10 mouse cellular contexts compared by ENCODE assay signal in the genomic region with DNA sequence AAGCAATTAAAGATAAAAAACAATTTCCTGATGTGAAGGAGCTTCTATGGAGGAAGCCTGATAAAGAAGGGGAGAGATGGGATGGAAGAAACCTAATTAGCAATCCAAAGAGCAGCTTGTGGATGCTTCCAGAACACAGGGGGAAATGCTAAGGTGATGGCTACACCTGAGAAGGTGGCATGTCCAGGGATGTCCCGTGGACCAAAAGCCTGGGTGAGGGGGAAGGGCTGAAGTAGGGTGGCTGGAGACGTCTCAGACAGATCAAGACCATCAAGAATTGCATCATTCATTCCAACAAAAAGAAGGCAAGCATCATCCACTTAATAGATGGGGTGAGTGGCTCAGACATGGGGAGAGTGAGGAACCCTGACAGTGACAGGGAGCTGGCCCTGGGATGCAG. TPM values are rescaled to one million over a fixed set of nuclear protein-coding genes. Genes with fewer than 3 reads are reported as not detected.
A peak's percentile ranks its signal among the peaks of the same experiment; 100 is the strongest.
DNase-seq lines count a peak whose midpoint lies in the region; ATAC-seq lines count a peak whose summit lies in the region.
"Not testable (repeated sequence)": the region's sequence is repeated elsewhere in the genome, so short reads cannot be mapped to it uniquely, and the experiment has no call there.
"Had no signal": no experiment of that assay in that cellular context is flagged by ENCODE, and none has a peak within 500 bp of the region (broad histone marks: within the 10 kb centered on the region; RNA-seq: fewer than 3 reads in every experiment).

No protein-coding gene starts in this region.

- ATAC-seq in forebrain, embryonic 11.5 days (replicated peaks; ENCODE audit: low FRiP score); liver, embryonic 11.5 days (replicated peaks; ENCODE audit: low FRiP score); midbrain, embryonic 11.5 days (ENCODE audit: low FRiP score): not testable (repeated sequence)

- peaks cover 25% of the 10 kb centered on the region for H3K9me3 ChIP-seq in forebrain, embryonic 11.5 days (ENCODE audit: control insufficient read depth, low read length)
- peaks cover 29% of the 10 kb centered on the region for H3K9me3 ChIP-seq in heart, embryonic 10.5 days
- H3K9me3 ChIP-seq in liver, embryonic 11.5 days (ENCODE audit: control insufficient read depth, low read length), result peaks cover 20% of the 10 kb centered on the region
- H3K9me3 ChIP-seq in midbrain, embryonic 11.5 days (ENCODE audit: control insufficient read depth, low read length), result peaks cover 20% of the 10 kb centered on the region; the same call in 1 of the 2 replicates

- H3K36me3 ChIP-seq in forebrain, embryonic 11.5 days (ENCODE audit: control insufficient read depth, insufficient read depth, low read length); heart, embryonic 10.5 days; liver, embryonic 11.5 days (ENCODE audit: control insufficient read depth, insufficient read depth, low read length); midbrain, embryonic 11.5 days (ENCODE audit: control insufficient read depth, insufficient read depth, low read length): not testable (repeated sequence)

- not testable (repeated sequence) for H3K4me1 ChIP-seq in forebrain, embryonic 11.5 days (replicated peaks; ENCODE audit: control insufficient read depth, insufficient read depth, low read length); heart, embryonic 10.5 days; liver, embryonic 11.5 days (replicated peaks; ENCODE audit: control insufficient read depth, insufficient read depth, low read length); midbrain, embryonic 11.5 days (ENCODE audit: control insufficient read depth, insufficient read depth, low read length)

- peak; percentile 10 for DNase-seq in forebrain, embryonic 11.5 days (ENCODE audit: low spot score)
- peak; percentile 70 for DNase-seq in heart, embryonic 10.5 days (ENCODE audit: low spot score)
- DNase-seq in liver, embryonic 11.5 days (ENCODE audit: low spot score), result peak; percentile 15
- peak; percentile 26 for DNase-seq in midbrain, embryonic 11.5 days (ENCODE audit: low spot score, missing footprints)

- 72% methylated on average over 2 of the region's 2 CpGs for WGBS in forebrain, embryonic 11.5 days
- WGBS in heart, embryonic 10.5 days, result 69% methylated on average over 2 of the region's 2 CpGs
- 55% methylated on average over 2 of the region's 2 CpGs for WGBS in liver, embryonic 11.5 days
- 74% methylated on average over 2 of the region's 2 CpGs for WGBS in midbrain, embryonic 11.5 days

- H3K4me2 ChIP-seq in forebrain, embryonic 11.5 days (ENCODE audit: low read depth, low read length, severe bottlenecking); liver, embryonic 11.5 days; midbrain, embryonic 11.5 days: not testable (repeated sequence)

- H3K27me3 ChIP-seq in forebrain, embryonic 11.5 days (ENCODE audit: control insufficient read depth, insufficient read depth, low read length); heart, embryonic 10.5 days (ENCODE audit: insufficient read depth, poor library complexity, severe bottlenecking); liver, embryonic 11.5 days (replicated peaks; ENCODE audit: control insufficient read depth, insufficient read depth, low read length); midbrain, embryonic 11.5 days (ENCODE audit: control insufficient read depth, insufficient read depth, low read length): not testable (repeated sequence)

- not testable (repeated sequence) for H3K9ac ChIP-seq in forebrain, embryonic 11.5 days (ENCODE audit: low read length); liver, embryonic 11.5 days (ENCODE audit: low read depth, low read length); midbrain, embryonic 11.5 days (ENCODE audit: low read length)

- not testable (repeated sequence) for H3K4me3 ChIP-seq in forebrain, embryonic 11.5 days (ENCODE audit: low read depth, low read length); heart, embryonic 10.5 days; liver, embryonic 11.5 days (ENCODE audit: low read depth, low read length); midbrain, embryonic 11.5 days (ENCODE audit: low read depth, low read length)

- not testable (repeated sequence) for H3K27ac ChIP-seq in forebrain, embryonic 11.5 days (ENCODE audit: low read depth, low read length); heart, embryonic 10.5 days; liver, embryonic 11.5 days (ENCODE audit: low read depth, low read length); midbrain, embryonic 11.5 days (ENCODE audit: low read depth, low read length)

RNA-seq across cellular contexts. Expression of a gene that starts 27.3 kb away (rescaled TPM):
- not detected in 2 replicates for polyA plus RNA-seq in forebrain, embryonic 11.5 days (2014; fragmentation: Nextera tagmentation; extraction: Ambion mirVana)
- polyA plus RNA-seq in heart, embryonic 10.5 days (2016; fragmentation: Nextera tagmentation; extraction: Ambion mirVana), result not detected in 2 replicates
- polyA plus RNA-seq in liver, embryonic 11.5 days (2014; fragmentation: Nextera tagmentation; extraction: Ambion mirVana), result not detected in 2 replicates
- not detected in 2 replicates for polyA plus RNA-seq in midbrain, embryonic 11.5 days (2014; fragmentation: Nextera tagmentation; extraction: Ambion mirVana)
- polyA plus RNA-seq: cerebellum, adult 2 months; embryonic facial prominence, embryonic 10.5 days; embryonic facial prominence, embryonic 12.5 days; forebrain, embryonic 12.5 days; forebrain, embryonic 14.5 days; G1E had no signal

Comparison
In these comparisons a context has a peak if more than half of its experiments do, and no peak if none do; other contexts are left out.
1. DNase-seq: peak in every context shown above with its lines; median percentile 70 in heart, embryonic 10.5 days; 26 in midbrain, embryonic 11.5 days; 15 in liver, embryonic 11.5 days; 10 in forebrain, embryonic 11.5 days.